Mouse (Mus musculus): ENCODE data around the gene Arxes1. TPM values are rescaled to one million over a fixed set of nuclear protein-coding genes. Genes with fewer than 3 reads are reported as not detected.
"Not testable (repeated sequence)": the region's sequence is repeated elsewhere in the genome, so short reads cannot be mapped to it uniquely, and the experiment has no call there.

Gene Arxes1
- polyA plus RNA-seq, 1 experiment from 2014 or later: 24.6 TPM

GRCm38 (mm10) chrX:136067201-136067991 lies 34.2 kb downstream of the Arxes1 start:
- H3K9me3 ChIP-seq (replicated peaks; ENCODE audit: low read length): not testable (repeated sequence)
- peak; percentile 39; the same call in 1 of the 2 replicates for TF ChIP-seq CTCF (IDR thresholded peaks at IDR 0.05; ENCODE audit: low read depth)
- 37% methylated on average over 12 of the region's 48 CpGs for WGBS

GRCm38 (mm10) chrX:136068020-136068419 lies 34.9 kb downstream of the Arxes1 start, which contains the start of gene Bex2:
TSS of gene Bex2 (minus strand) at chrX:136068236.
- Histone ChIP-seq H3K4me3 (replicated peaks; ENCODE audit: low read depth, low read length) (peak within 1 kb of the TSS; percentile 16; the same call in 1 of the 2 replicates), H3K4me2 (ENCODE audit: low read length) (peak within 1 kb of the TSS; percentile 32)
- 29% methylated on average over 8 of the region's 32 CpGs for WGBS
- not testable (repeated sequence) for H3K27ac ChIP-seq; DNase-seq (ENCODE audit: low spot score); H3K4me1 ChIP-seq (replicated peaks; ENCODE audit: insufficient read depth, low read length); H3K9ac ChIP-seq (ENCODE audit: low read depth, low read length); H3K27me3 ChIP-seq (ENCODE audit: insufficient read depth, low read length); H3K36me3 ChIP-seq (ENCODE audit: insufficient read depth, low read length); H3K9me3 ChIP-seq (replicated peaks; ENCODE audit: low read length)
- peak; percentile 94 for ATAC-seq (replicated peaks; ENCODE audit: low FRiP score, low read depth)

More at GRCm38 (mm10) chrX:136067201-136067991, 34.2 kb downstream of the Arxes1 start:
- not testable (repeated sequence) for H3K36me3 ChIP-seq (ENCODE audit: insufficient read depth, low read length); H3K4me1 ChIP-seq (replicated peaks; ENCODE audit: insufficient read depth, low read length); H3K27me3 ChIP-seq (ENCODE audit: insufficient read depth, low read length); H3K27ac ChIP-seq; H3K9ac ChIP-seq (ENCODE audit: low read depth, low read length)
- DNase-seq (ENCODE audit: low spot score): peak; percentile 62
- Histone ChIP-seq H3K4me2 (ENCODE audit: low read length) (peak overlapping the region; percentile 32), H3K4me3 (replicated peaks; ENCODE audit: low read depth, low read length) (peak overlapping the region; percentile 16; the same call in 1 of the 2 replicates)
- peak; percentile 47; the same call in 1 of the 2 replicates for ATAC-seq (replicated peaks; ENCODE audit: low FRiP score, low read depth)

Other genes starting within 250 kb of the Arxes1 start
- gene Bhlhb9, start 235.8 kb upstream of the Arxes1 start, polyA plus RNA-seq (2015; fragmentation: Nextera tagmentation; extraction: Ambion mirVana): 36.9 and 39.1 TPM in 2 replicates
- gene Gprasp2, start 194.3 kb upstream of the Arxes1 start, polyA plus RNA-seq (2015; fragmentation: Nextera tagmentation; extraction: Ambion mirVana): 14.1 and 15.8 TPM in 2 replicates
- 111 and 117 TPM in 2 replicates for gene Arxes2, start 39.5 kb upstream of the Arxes1 start, polyA plus RNA-seq (2015; fragmentation: Nextera tagmentation; extraction: Ambion mirVana)
- gene Bex2, start 34.9 kb downstream of the Arxes1 start, polyA plus RNA-seq (2015; fragmentation: Nextera tagmentation; extraction: Ambion mirVana): 74.9 and 76.2 TPM in 2 replicates
- 0.04 TPM in 1 of 2 replicates, not detected in the other for gene Nxf3, start 51.9 kb downstream of the Arxes1 start, polyA plus RNA-seq (2015; fragmentation: Nextera tagmentation; extraction: Ambion mirVana)
- 59.2 and 59.8 TPM in 2 replicates for gene Bex4, start 105.6 kb downstream of the Arxes1 start, polyA plus RNA-seq (2015; fragmentation: Nextera tagmentation; extraction: Ambion mirVana)
- 206 and 209 TPM in 2 replicates for gene Tceal8, start 139.0 kb downstream of the Arxes1 start, polyA plus RNA-seq (2015; fragmentation: Nextera tagmentation; extraction: Ambion mirVana)
- 2.6 and 2.9 TPM in 2 replicates for gene Tceal5, start 170.5 kb downstream of the Arxes1 start, polyA plus RNA-seq (2015; fragmentation: Nextera tagmentation; extraction: Ambion mirVana)
- gene Tceal7, start 181.4 kb downstream of the Arxes1 start, polyA plus RNA-seq (2015; fragmentation: Nextera tagmentation; extraction: Ambion mirVana): 0.16 TPM in 1 of 2 replicates, not detected in the other
- 53.0 and 54.7 TPM in 2 replicates for gene Bex1, start 182.1 kb downstream of the Arxes1 start, polyA plus RNA-seq (2015; fragmentation: Nextera tagmentation; extraction: Ambion mirVana)
- gene Tceal9, start 211.7 kb downstream of the Arxes1 start, polyA plus RNA-seq (2015; fragmentation: Nextera tagmentation; extraction: Ambion mirVana): 579 and 580 TPM in 2 replicates
- gene Bex3, start 236.9 kb downstream of the Arxes1 start, polyA plus RNA-seq (2015; fragmentation: Nextera tagmentation; extraction: Ambion mirVana): 430 and 466 TPM in 2 replicates